Mouse (Mus musculus): ENCODE results near the gene Lin28b. TPM values are rescaled to one million over a fixed set of nuclear protein-coding genes. Genes with fewer than 3 reads are reported as not detected.

Lin28b gene
- polyA plus RNA-seq (2012; rRNA removed) (1.1 and 1.2 TPM in 2 replicates), polyA plus RNA-seq (2014; fragmentation: Nextera tagmentation; extraction: Ambion mirVana) (1.2 and 1.3 TPM in 2 replicates)

- Histone ChIP-seq H3K4me2 (replicated peaks; ENCODE audit: low read depth, low read length, severe bottlenecking) (peak within 1 kb of the TSS; percentile 100), H3K4me3 (replicated peaks; ENCODE audit: low read length) (peak within 1 kb of the TSS; percentile 66), H3K27ac (replicated peaks; ENCODE audit: low read depth, low read length) (no peak within 1 kb of the TSS), H3K9me3 (ENCODE audit: control insufficient read depth, low read length) (no peaks in the 10 kb centered on the region), H3K36me3 (ENCODE audit: control insufficient read depth, insufficient read depth, low read length) (no peaks in the 10 kb centered on the region), H3K4me1 (ENCODE audit: control insufficient read depth, insufficient read depth, low read length) (no peaks in the 10 kb centered on the region), H3K9ac (ENCODE audit: low read depth, low read length, severe bottlenecking) (peak within 1 kb of the TSS; percentile 47), H3K27me3 (ENCODE audit: control insufficient read depth, insufficient read depth, low read length) (peaks cover 27% of the 10 kb centered on the region)
- ATAC-seq (ENCODE audit: low FRiP score, low read depth), result peak; percentile 82
- no peak for TF ChIP-seq POLR2A (IDR thresholded peaks at IDR 0.05; ENCODE audit: borderline replicate concordance, extremely low read depth, insufficient read depth, insufficient read length)
- no peak for DNase-seq (ENCODE audit: low spot score)
- under 1% methylated on average over 35 of the region's 139 CpGs for WGBS
These were observed at the start of gene Lin28b for GRCm38 (mm10) chr10:45485761-45486602. Lin28b (minus strand) TSS chr10:45486395.

GRCm38 (mm10) chr10:45511764-45512163 is 25.6 kb upstream of the Lin28b start:
- Histone ChIP-seq H3K4me1 (ENCODE audit: control insufficient read depth, insufficient read depth, low read length) (no peaks in the 10 kb centered on the region), H3K9me3 (ENCODE audit: control insufficient read depth, low read length) (no peaks in the 10 kb centered on the region), H3K4me2 (replicated peaks; ENCODE audit: low read depth, low read length, severe bottlenecking) (no peak overlapping the region), H3K27me3 (ENCODE audit: control insufficient read depth, insufficient read depth, low read length) (no peaks in the 10 kb centered on the region), H3K4me3 (replicated peaks; ENCODE audit: low read length) (no peak overlapping the region), H3K27ac (replicated peaks; ENCODE audit: low read depth, low read length) (no peak overlapping the region), H3K9ac (ENCODE audit: low read depth, low read length, severe bottlenecking) (no peak overlapping the region), H3K36me3 (ENCODE audit: control insufficient read depth, insufficient read depth, low read length) (no peaks in the 10 kb centered on the region)
- ATAC-seq (ENCODE audit: low FRiP score, low read depth) (no peak), DNase-seq (ENCODE audit: low spot score) (no peak)
- TF ChIP-seq POLR2A (IDR thresholded peaks at IDR 0.05; ENCODE audit: borderline replicate concordance, extremely low read depth, insufficient read depth, insufficient read length), result no peak
- WGBS, result 67% methylated on average over 2 of the region's 2 CpGs

GRCm38 (mm10) chr10:45510662-45511061 is 24.5 kb upstream of the Lin28b start:
- no peak for TF ChIP-seq POLR2A (IDR thresholded peaks at IDR 0.05; ENCODE audit: borderline replicate concordance, extremely low read depth, insufficient read depth, insufficient read length)
- WGBS, result 78% methylated on average over 3 of the region's 3 CpGs
- no peak for ATAC-seq (ENCODE audit: low FRiP score, low read depth)

DNA sequence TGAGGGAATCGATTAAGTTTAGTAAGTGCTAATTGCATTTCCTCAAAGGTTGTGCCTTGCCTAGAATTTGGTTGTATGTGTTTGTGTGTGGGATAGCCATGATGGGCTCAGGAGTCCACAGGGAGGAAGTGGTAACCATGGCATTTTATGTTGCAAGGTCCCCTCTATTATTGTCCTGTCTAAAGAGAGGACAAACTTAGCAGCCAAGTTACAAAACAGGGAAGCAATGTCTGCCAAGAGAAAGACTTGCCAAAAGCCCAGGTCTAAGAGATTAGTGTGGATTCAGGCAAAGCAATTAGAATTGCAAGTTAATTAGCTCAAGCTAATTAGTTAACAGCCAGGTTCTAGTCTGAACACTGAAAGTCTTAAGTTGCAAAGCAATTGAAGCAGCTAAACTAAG is 14.1 kb upstream of the Lin28b start:
- H3K4me2 ChIP-seq (replicated peaks; ENCODE audit: low read depth, low read length, severe bottlenecking), result no peak overlapping the region
- 89% methylated on average over 1 of the region's 1 CpGs for WGBS
- H3K27me3 ChIP-seq (ENCODE audit: control insufficient read depth, insufficient read depth, low read length), result no peaks in the 10 kb centered on the region
- no peaks in the 10 kb centered on the region for H3K4me1 ChIP-seq (ENCODE audit: control insufficient read depth, insufficient read depth, low read length)
- H3K9ac ChIP-seq (ENCODE audit: low read depth, low read length, severe bottlenecking), result no peak overlapping the region
- no peak for DNase-seq (ENCODE audit: low spot score)
- H3K4me3 ChIP-seq (replicated peaks; ENCODE audit: low read length), result no peak overlapping the region
- H3K9me3 ChIP-seq (ENCODE audit: control insufficient read depth, low read length), result no peaks in the 10 kb centered on the region
- ATAC-seq (ENCODE audit: low FRiP score, low read depth), result no peak
- H3K36me3 ChIP-seq (ENCODE audit: control insufficient read depth, insufficient read depth, low read length), result no peaks in the 10 kb centered on the region
- TF ChIP-seq POLR2A (IDR thresholded peaks at IDR 0.05; ENCODE audit: borderline replicate concordance, extremely low read depth, insufficient read depth, insufficient read length), result no peak
- H3K27ac ChIP-seq (replicated peaks; ENCODE audit: low read depth, low read length), result no peak overlapping the region

More at GRCm38 (mm10) chr10:45510662-45511061, 24.5 kb upstream of the Lin28b start:
- H3K4me1 ChIP-seq (ENCODE audit: control insufficient read depth, insufficient read depth, low read length), result no peaks in the 10 kb centered on the region
- H3K9ac ChIP-seq (ENCODE audit: low read depth, low read length, severe bottlenecking), result no peak overlapping the region
- no peaks in the 10 kb centered on the region for H3K36me3 ChIP-seq (ENCODE audit: control insufficient read depth, insufficient read depth, low read length)
- H3K4me2 ChIP-seq (replicated peaks; ENCODE audit: low read depth, low read length, severe bottlenecking), result no peak overlapping the region
- no peak overlapping the region for H3K27ac ChIP-seq (replicated peaks; ENCODE audit: low read depth, low read length)
- H3K9me3 ChIP-seq (ENCODE audit: control insufficient read depth, low read length), result no peaks in the 10 kb centered on the region
- DNase-seq (ENCODE audit: low spot score), result no peak
- no peak overlapping the region for H3K4me3 ChIP-seq (replicated peaks; ENCODE audit: low read length)
- no peaks in the 10 kb centered on the region for H3K27me3 ChIP-seq (ENCODE audit: control insufficient read depth, insufficient read depth, low read length)

GRCm38 (mm10) chr10:45486603-45486946 is 380 bp upstream of the Lin28b start:
- ATAC-seq (ENCODE audit: low FRiP score, low read depth), result no peak
- no peak for TF ChIP-seq POLR2A (IDR thresholded peaks at IDR 0.05; ENCODE audit: borderline replicate concordance, extremely low read depth, insufficient read depth, insufficient read length)
- Histone ChIP-seq H3K4me3 (replicated peaks; ENCODE audit: low read length) (peak overlapping the region; percentile 66), H3K4me1 (ENCODE audit: control insufficient read depth, insufficient read depth, low read length) (no peaks in the 10 kb centered on the region), H3K36me3 (ENCODE audit: control insufficient read depth, insufficient read depth, low read length) (no peaks in the 10 kb centered on the region), H3K27me3 (ENCODE audit: control insufficient read depth, insufficient read depth, low read length) (peaks cover 27% of the 10 kb centered on the region), H3K27ac (replicated peaks; ENCODE audit: low read depth, low read length) (no peak overlapping the region), H3K4me2 (replicated peaks; ENCODE audit: low read depth, low read length, severe bottlenecking) (peak overlapping the region; percentile 100), H3K9ac (ENCODE audit: low read depth, low read length, severe bottlenecking) (peak overlapping the region; percentile 47), H3K9me3 (ENCODE audit: control insufficient read depth, low read length) (no peaks in the 10 kb centered on the region)
- DNase-seq (ENCODE audit: low spot score), result no peak
- WGBS, result 0% methylated on average over 37 of the region's 40 CpGs

Data from limb, embryonic 14.5 days (tissue).